Mouse (Mus musculus) bone marrow, adult 2 months (tissue): ENCODE results near the gene Gm49450.

ENCODE experiments used
- CTCF ChIP-seq: fragments of 200-500 bp; IDR thresholded peaks from 2 replicates; pipeline ENCODE4 v1.5.1; 2011; ENCODE audit warnings: low read length, control low read depth; ENCODE audit not compliant: control insufficient read depth, insufficient read depth
- POLR2A ChIP-seq: fragments of 200-500 bp; IDR thresholded peaks from 2 replicates; pipeline ENCODE4 v1.6.1; 2011; ENCODE audit warnings: low read depth, mild to moderate bottlenecking, control low read depth, low read length, borderline replicate concordance; ENCODE audit not compliant: control insufficient read depth

DNA sequence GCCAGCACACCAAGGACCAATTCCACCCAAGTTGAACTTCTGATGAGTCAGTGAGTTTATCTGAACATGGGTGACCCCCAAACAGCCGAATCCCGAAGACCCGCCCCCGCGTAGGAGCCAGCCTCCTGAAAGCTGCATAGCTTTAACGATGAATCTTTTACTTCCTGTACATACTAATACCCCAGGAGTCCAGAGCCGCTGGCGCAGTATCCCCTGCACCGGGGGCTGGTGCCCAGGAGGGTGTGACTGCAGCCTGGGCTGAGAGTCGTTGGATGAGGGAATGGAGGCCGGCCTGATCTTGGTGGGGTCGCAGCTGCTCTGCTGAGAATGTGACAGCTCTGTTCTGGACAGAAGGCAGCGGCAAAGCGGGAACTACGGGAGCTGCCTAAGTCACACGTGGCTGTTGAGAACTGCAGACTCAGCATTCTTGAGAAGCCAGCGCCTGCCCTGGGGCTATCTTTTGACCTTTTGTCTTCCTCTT lies 48.1 kb upstream of the Gm49450 start:
- TF ChIP-seq CTCF, result no peak
- TF ChIP-seq POLR2A, result no peak
